Mouse (Mus musculus) left cerebral cortex, adult 2 months (tissue): ENCODE results near the gene Sstr4. TPM values are rescaled to one million over a fixed set of nuclear protein-coding genes. Genes with fewer than 3 reads are reported as not detected.

Experiments
- DNase-seq, 2 experiments: peaks; one replicate each; pipeline ENCODE4 v3.0.0; 2021 to 2022; ENCODE audit warnings: low spot score in 2 of 2, mixed read lengths in 1 of 2; ENCODE audit errors: extremely low spot score in 1 of 2
- H3K27ac ChIP-seq: fragments of 200-600 bp; 2 replicates; pipeline ENCODE4 v1.8.1; 2022
- H3K4me3 ChIP-seq: fragments of 200-600 bp; 2 replicates; pipeline ENCODE4 v1.8.1; 2022
- CTCF ChIP-seq: fragments of 200-600 bp; IDR thresholded peaks from 2 replicates; pipeline ENCODE4 v1.8.1; 2022; ENCODE audit warnings: antibody characterized with exemption, mild to moderate bottlenecking, moderate library complexity
- intact Hi-C: fragments of 180-260 bp; cut with DNase I; formaldehyde crosslinking; loops from one replicate; pipeline ENCODE4 v1.15.1; 2025
- total RNA-seq, 2 experiments: library from RNA; stranded (reverse); gene quantifications; 2 replicates each; pipeline ENCODE4 v1.2.3; 2021

The Sstr4 gene
- total RNA-seq, 2 experiments from 2014 or later, result 33.7 to 34.9 TPM

DNA sequence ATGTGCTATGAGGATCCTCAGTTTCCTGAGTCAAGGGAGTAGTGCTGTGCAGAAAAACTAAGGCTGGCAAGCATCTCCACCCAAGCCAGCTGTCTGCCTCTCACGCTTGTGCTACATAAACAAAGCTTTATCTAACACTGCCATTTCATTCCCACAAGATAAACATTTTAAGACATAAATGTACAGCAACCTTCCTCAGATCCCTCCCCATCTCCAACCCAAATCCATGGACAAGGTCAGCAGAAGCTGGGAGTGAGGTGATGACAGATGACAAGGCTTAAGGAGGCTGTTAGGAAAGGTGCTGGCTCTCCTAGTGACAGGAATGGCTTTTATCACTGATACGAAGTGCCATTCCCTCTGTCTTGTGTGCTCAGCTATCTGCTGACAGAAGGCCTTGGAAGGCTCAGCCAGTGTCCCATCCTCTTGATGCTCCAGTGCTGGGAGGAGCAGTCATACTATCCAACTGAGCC is 21.5 kb upstream of the Sstr4 start:
- no peak for TF ChIP-seq CTCF
- intact Hi-C loops, result no loop called here
- H3K27ac ChIP-seq, result no peak overlapping the region
- no peak overlapping the region for H3K4me3 ChIP-seq
- no peak for DNase-seq

DNA sequence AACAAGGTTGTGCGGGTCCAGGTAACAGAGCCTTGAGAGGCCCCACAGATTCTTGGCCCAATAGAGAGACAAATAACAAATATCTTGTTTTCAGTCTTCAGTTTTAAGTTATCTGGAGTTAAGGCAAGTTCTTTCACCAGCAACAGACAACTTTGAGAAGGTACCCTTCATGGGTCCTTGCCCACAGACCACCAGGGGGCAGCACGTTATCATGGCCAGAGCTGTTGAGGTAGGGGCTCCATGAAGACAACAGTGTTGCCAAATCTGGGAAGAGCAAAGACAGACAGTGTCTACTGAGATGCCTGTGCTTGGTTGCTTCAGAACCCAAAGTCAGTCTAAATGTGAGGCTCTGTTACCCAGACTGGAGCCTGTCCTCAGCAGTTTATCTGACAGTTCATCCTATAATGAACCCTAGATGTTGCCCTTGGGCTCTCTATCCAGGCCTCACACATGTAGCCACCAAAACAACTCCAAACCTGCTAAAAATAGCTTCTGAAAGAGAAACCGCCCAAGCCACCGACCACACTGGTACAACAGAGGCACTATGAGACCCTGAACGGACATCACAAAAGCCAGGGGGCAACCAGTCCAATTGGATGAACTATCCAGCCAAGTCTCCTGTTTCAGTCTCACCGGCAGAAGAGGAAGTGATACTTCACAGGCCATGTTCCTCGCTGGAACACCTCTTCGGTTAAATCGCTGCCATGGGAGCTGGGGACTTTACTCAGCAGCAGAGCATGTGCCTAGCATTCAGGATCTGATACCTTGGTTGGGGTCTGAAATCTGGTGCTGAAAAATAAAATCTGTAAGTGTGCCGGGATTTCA is 19.6 kb upstream of the Sstr4 start:
- peak in 1 of 2 experiments; percentile 23 for DNase-seq
- peak; percentile 55 for TF ChIP-seq CTCF
- Histone ChIP-seq H3K4me3 (no peak overlapping the region), H3K27ac (no peak overlapping the region)
- intact Hi-C loops, result no loop called here

DNA sequence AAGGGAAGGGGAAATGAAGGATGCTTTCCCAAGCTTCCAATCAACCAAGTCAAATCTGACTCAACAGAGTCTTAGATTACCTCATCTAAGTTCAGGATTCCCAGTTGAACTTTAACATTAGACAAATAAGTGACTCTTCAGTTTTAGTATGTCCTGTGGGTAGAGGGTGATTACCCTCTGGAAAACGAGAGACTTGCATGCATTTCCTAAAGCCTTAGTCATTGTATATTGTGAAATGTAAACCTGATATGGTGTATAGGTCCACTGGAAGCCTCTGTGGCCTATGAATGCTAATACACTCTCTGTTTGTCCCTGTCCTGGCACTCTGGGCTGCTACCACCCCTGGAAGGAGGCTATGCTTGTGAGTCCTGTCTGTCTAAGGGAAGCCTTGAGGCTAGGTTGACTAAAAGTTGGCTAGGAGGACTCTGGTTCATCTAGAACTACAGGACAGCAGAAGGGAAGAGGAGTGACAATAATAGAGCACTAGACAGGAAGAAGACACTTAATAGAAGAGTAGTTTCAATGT is 16.3 kb upstream of the Sstr4 start:
- no peak for TF ChIP-seq CTCF
- H3K4me3 ChIP-seq, result no peak overlapping the region
- H3K27ac ChIP-seq, result no peak overlapping the region
- intact Hi-C loops, result no loop called here
- no peak for DNase-seq

DNA sequence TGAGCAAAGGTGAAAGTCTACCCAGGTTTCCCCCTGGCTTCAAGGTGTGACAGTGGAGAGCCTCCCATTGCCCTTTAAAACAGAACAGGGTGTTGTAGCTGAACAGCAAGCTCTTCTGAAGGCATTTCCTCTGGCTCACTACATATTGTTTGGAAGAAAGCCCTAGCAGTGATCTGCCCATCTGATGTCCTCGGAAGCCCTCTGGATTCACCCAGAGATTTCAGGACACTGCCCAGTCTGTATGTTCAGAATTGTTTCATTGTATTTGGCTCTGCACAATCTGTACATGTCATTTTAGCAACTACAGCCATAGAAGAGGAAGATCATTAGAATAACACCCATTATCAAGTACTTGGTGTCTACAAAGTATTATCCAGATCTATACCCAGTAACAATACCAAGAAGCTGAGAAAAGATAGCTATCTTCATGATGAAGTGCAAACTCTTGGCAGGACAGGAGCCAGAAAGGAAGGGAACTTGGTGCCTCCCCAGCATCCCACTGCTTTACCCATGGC is 15.2 kb upstream of the Sstr4 start:
- H3K27ac ChIP-seq, result no peak overlapping the region

DNA sequence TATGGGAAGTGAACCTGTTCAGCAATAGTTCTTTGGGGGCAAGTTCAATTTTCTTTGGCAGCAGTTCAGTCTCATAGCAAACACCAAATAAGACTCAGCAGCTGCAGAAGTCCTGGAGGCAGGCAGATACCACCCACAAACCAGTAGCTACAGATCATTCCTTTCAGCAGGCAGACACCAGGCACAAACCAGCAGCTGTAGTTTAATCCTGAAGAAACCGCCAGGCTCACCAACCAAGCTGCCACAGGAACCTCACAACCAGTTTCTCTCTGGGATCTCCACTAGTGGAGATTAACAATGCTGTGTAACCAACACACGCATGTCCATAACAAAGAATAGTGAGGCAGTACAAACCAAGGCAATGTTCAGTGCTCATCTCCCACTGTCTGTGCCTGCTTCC is 14.1 kb upstream of the Sstr4 start:
- no peak for TF ChIP-seq CTCF
- intact Hi-C loops, result no loop called here

More for the DNA sequence above, 15.2 kb upstream of the Sstr4 start:
- intact Hi-C loops, result no loop called here
- TF ChIP-seq CTCF, result no peak
- DNase-seq, result no peak
- no peak overlapping the region for H3K4me3 ChIP-seq

DNA sequence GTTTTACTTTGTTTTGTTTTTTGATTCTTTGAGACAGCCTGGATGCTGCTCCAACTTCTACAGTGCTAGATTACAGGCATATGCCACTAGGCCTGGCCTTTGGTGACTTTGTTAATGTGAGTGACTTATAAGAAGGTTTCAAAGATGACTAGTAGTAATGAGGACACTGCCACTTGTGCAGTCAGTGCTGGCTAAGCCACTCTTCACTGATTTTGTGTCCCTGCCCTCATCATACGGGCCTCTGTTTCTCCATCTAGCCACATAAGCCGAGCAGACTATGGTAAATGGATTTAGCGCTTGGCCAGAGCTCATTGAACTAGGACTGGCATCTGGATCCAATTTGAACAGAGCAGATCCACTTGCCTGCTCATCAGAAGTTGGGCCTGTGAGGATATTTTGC is 8.7 kb upstream of the Sstr4 start:
- TF ChIP-seq CTCF, result no peak
- H3K4me3 ChIP-seq, result no peak overlapping the region
- DNase-seq, result no peak
- intact Hi-C loops, result no loop called here
- H3K27ac ChIP-seq, result no peak overlapping the region

More for the DNA sequence above, 14.1 kb upstream of the Sstr4 start:
- H3K4me3 ChIP-seq, result no peak overlapping the region
- H3K27ac ChIP-seq, result no peak overlapping the region
- no peak for DNase-seq

DNA sequence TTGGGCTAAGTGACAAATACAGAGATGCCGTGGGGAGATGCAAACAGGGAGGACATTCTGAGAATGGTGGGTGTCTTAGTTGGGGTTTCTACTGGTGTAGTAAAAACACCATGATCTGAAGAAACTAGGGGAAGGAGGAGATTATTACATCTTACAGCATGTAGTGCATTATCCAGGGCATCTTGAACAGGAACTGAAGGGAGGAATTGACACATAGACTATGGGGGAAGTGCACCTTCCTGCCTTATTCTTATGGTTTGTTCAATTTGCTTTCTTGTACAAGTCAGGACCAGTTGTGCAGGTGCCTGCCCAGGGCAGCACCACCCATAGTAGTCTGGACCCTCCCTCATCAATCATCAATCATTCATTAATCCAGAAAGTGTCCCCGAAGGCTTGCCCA is 8.2 kb upstream of the Sstr4 start:
- TF ChIP-seq CTCF, result no peak
- H3K27ac ChIP-seq, result no peak overlapping the region
- intact Hi-C loops, result no loop called here
- no peak for DNase-seq
- no peak overlapping the region for H3K4me3 ChIP-seq

DNA sequence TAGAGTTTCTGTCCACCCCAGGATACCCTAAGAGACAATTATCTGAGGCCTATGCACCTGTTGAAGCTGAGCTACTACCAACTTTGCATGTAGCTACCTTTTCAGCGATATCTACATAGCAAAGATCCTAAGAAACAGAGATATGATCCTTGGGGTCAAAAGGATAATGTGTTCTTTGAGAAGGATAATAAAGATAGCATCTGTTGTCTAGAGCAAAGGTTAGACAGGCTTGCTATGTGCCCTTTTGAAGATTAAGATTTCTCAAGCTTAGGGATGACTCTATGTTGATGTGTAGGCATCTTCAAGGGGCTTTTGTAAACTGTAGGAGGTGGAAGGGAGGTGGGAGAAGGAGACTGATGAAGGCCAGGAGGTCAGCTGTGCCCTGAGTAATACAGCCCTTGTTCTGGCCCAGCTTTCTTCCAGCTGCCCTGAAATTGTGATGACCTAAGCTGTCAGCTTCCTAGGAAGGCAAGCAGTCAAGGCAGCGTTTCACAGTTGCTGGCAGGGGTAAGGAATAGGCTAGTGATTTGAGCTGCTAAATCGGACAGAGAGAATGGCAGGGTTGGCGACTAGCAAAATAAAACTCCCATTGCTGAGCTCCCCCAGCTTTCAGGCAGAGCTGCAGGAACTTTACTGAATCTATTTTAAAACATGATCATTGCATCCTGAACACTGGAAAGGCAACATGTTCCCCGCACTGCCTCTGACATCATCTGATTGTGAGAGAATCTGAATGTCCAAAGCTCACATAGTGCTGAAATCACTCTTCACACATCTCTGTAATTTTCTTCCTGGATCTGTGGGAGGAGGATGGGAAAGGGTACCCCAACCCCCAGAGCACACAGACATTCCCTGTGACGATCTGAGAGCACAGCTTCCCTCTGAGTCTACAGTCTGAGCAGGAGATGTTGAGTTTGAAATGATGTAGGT is 7.2 kb upstream of the Sstr4 start:
- H3K4me3 ChIP-seq, result no peak overlapping the region
- no peak for TF ChIP-seq CTCF
- intact Hi-C loops, result no loop called here

DNA sequence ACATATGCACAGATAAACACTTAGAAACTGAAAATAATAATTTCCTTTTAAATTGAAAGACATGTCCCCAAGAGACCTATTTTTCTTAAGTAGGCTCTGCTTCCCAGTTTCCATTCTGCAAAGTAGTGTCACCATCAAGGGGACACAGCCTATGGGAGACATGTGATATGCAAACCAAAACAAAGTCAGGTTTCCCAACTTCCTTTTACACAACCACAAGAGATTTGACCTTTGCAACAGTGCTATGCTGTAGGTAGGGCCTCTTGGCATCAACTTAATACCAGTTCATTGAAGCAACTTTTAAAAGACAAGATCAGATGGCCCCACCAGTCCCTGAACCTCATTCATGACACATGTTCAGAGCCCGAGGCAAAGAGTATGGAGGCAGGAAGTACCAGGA is 2.0 kb upstream of the Sstr4 start:
- H3K4me3 ChIP-seq, result no peak overlapping the region
- TF ChIP-seq CTCF, result no peak
- H3K27ac ChIP-seq, result no peak overlapping the region
- DNase-seq, result no peak
- intact Hi-C loops, result no loop called here

More for the DNA sequence above, 7.2 kb upstream of the Sstr4 start:
- H3K27ac ChIP-seq, result peak overlapping the region; percentile 54; the same call in 1 of the 2 replicates
- peak; percentile 29 to 35 for DNase-seq

DNA sequence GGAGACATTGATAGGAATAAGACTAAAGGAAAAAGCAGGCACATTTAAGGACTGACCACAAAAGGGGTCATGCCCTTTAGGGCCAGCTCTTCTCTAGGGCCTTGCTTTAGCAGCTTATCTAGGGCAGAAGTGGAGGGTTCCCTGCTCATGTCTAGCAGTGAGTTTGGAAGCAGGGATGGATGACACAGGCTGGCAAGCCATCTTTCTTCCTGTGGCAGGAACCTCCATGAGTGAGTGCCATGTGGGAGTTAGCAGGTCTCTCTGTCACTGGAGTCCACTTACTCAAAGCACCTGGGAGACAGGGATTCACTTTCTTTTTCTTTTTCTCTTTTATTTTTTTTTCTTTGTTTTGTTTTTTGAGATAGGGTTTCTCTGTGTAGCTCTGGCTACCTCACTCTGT is 1.3 kb upstream of the Sstr4 start:
- no peak for DNase-seq
- no peak for TF ChIP-seq CTCF
- Histone ChIP-seq H3K27ac (no peak overlapping the region), H3K4me3 (no peak overlapping the region)
- intact Hi-C loops, result loop anchor here (2.0 kb wide), 1 partner anchor 271 kb away; no protein-coding TSS in a partner anchor

DNA sequence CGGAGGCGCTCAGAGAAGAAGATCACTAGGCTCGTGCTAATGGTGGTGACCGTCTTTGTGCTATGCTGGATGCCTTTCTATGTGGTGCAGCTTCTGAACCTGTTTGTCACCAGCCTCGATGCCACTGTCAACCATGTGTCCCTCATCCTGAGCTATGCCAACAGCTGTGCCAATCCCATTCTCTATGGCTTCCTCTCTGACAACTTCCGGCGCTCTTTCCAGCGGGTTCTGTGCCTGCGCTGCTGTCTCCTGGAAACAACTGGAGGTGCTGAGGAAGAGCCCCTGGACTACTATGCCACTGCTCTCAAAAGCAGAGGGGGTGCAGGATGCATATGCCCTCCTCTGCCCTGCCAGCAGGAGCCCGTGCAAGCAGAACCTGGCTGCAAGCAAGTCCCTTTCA is 1.1 kb downstream of the Sstr4 start:
- intact Hi-C loops, result loop anchor here (5.0 kb wide), 3 partner anchors 69 to 254 kb away; no protein-coding TSS in a partner anchor
- no peak for TF ChIP-seq CTCF
- H3K4me3 ChIP-seq, result peak overlapping the region; percentile 63

More for the DNA sequence above, 1.1 kb downstream of the Sstr4 start:
- peak overlapping the region; percentile 94 for H3K27ac ChIP-seq
- DNase-seq, result peak in 1 of 2 experiments; percentile 22
